Mouse (Mus musculus): ENCODE measurements at regions not wholly inside any gene's neighbourhood (a gene's known extent, or its start where the extent isn't known, plus 50 kb on each side); places are given as distances from the start of the nearest gene placed in this dataset.

DNA sequence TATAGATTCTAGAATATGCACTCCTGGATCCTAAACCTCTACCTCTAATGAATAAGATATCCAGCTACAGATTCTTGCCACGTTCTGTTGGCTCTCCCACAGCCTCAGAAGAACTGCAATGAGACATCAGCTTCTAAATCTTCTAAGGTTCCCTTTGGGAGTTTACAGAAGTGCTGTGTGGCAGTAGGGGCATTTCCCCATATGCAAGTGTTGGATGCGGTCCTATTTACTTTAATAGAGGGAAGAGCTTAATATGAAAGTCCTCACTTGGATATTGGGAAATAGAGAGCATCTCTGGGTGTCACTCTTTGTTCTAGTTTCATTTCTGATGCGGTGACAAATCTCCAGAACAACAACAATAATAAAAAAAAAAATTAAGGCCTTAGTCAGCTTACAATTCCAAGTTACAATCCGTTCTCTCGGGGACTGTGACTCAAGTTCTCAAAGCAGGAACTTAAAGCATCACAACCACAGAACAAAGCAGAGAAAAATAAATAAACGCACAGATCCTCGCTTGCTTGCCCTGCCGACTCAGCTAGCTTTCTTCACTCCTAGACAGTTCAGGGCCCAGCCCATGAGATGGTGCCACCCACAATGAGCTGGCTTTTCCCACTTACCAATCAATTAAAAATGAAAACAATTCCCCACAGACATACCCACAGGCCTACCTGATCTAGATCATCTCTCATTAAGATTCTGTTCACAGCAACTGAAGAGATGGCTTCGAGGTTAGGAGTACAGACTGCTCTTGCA, 204.4 kb upstream of the Cited2 start:
- H3K9ac ChIP-seq: no peak overlapping the region
- ATAC-seq (ENCODE audit: low FRiP score): no peak
- no peak overlapping the region for H3K4me2 ChIP-seq
- H3K36me3 ChIP-seq: no peaks in the 10 kb centered on the region
- H3K27ac ChIP-seq: no peak overlapping the region
- H3K9me3 ChIP-seq: no peaks in the 10 kb centered on the region
- no peaks in the 10 kb centered on the region for H3K27me3 ChIP-seq
- WGBS: 76% methylated on average over 9 of the region's 9 CpGs
- no peak overlapping the region for H3K4me3 ChIP-seq
- peaks cover 5% of the 10 kb centered on the region; the same call in 1 of the 2 replicates for H3K4me1 ChIP-seq (replicated peaks)

GRCm38 (mm10) chr10:17522026-17522541, 200.9 kb upstream of the Cited2 start:
- H3K4me1 ChIP-seq (replicated peaks): peaks cover 5% of the 10 kb centered on the region; the same call in 1 of the 2 replicates
- ATAC-seq (ENCODE audit: low FRiP score): no peak
- H3K4me2 ChIP-seq: no peak overlapping the region
- 51% methylated on average over 5 of the region's 5 CpGs for WGBS
- H3K36me3 ChIP-seq: no peaks in the 10 kb centered on the region
- no peaks in the 10 kb centered on the region for H3K9me3 ChIP-seq
- H3K27me3 ChIP-seq: no peaks in the 10 kb centered on the region
- H3K4me3 ChIP-seq: no peak overlapping the region
- no peak overlapping the region for H3K27ac ChIP-seq
- H3K9ac ChIP-seq: no peak overlapping the region

DNA sequence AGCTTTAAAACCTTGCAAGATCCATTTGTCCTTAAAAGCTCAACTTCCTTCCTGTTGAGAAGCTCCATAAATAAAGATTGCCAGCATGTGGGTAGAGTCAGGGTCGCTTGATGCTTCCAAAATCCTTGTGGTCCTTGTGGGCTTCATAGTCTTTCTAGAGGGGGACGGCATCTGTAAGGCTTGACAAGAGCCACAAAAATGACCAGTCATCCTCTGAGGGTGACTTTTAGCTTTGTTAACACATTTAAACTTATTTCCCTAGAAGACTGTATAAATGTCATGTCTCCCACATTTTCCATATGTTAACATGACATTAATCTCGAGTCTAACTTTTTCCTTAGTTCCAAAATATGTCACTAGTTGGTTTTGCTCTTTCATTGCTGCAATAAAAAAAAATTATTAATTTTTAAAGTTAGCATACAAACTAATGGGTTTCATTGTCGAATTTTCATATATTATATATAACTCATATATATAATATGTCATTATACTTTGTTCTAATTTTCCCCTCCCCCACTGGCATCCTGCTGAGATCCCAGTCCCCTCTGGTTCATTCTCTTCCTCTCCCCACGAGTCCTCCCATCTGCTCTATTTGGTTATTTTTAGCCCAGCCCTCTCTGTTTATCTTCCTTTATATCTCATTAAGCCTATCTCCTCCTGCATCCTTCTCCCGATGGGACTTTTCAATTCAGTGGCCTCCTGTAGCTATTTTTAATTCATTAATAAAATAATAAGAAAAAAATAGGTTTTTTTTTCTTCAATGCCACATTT, 199.3 kb upstream of the Cited2 start:
- WGBS: 68% methylated on average over 6 of the region's 6 CpGs
- no peak overlapping the region for H3K9ac ChIP-seq
- H3K4me2 ChIP-seq: no peak overlapping the region
- no peak for ATAC-seq (ENCODE audit: low FRiP score)
- H3K27me3 ChIP-seq: no peaks in the 10 kb centered on the region
- 0 out of 2 replicates have a peak, but pooled peaks cover 5% of the 10 kb centered on the region for H3K4me1 ChIP-seq (replicated peaks)
- H3K36me3 ChIP-seq: no peaks in the 10 kb centered on the region
- H3K4me3 ChIP-seq: no peak overlapping the region
- no peak overlapping the region for H3K27ac ChIP-seq
- H3K9me3 ChIP-seq: no peaks in the 10 kb centered on the region

- Histone ChIP-seq H3K4me2 (no peak overlapping the region), H3K4me1 (replicated peaks) (no peaks in the 10 kb centered on the region), H3K27me3 (no peaks in the 10 kb centered on the region), H3K4me3 (no peak overlapping the region), H3K9ac (no peak overlapping the region), H3K36me3 (no peaks in the 10 kb centered on the region), H3K27ac (no peak overlapping the region), H3K9me3 (no peaks in the 10 kb centered on the region)
- ATAC-seq (ENCODE audit: low FRiP score): no peak
- 64% methylated on average over 4 of the region's 4 CpGs for WGBS
Measured at GRCm38 (mm10) chr10:17527151-17527737, 195.8 kb upstream of the Cited2 start.

DNA sequence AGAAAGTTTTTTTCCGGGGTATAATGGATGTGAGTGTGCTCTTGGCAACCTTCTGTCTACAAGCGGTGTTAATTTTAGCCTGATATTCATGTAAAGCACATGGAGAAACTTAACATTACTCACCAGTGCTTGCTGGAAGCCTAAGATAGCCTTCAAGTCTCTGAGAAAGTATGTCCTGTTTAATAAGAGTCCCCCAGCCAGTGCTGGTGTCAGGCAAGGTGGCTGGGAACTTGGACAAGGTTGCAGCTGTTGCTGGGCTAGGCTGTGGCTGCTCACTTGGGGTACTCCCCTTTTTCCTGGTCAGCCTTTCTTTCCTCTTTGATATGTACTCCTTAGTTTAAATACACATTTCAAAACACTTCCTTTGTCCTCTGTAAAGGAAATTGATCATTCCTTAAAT, 194.9 kb upstream of the Cited2 start:
- no peaks in the 10 kb centered on the region for H3K9me3 ChIP-seq
- no peak overlapping the region for H3K9ac ChIP-seq
- no peaks in the 10 kb centered on the region for H3K27me3 ChIP-seq
- no peaks in the 10 kb centered on the region for H3K4me1 ChIP-seq (replicated peaks)
- WGBS: 85% methylated on average over 2 of the region's 2 CpGs
- ATAC-seq (ENCODE audit: low FRiP score): no peak
- H3K4me3 ChIP-seq: no peak overlapping the region
- H3K4me2 ChIP-seq: no peak overlapping the region
- H3K36me3 ChIP-seq: no peaks in the 10 kb centered on the region
- H3K27ac ChIP-seq: no peak overlapping the region

GRCm38 (mm10) chr10:17528846-17529245, 194.2 kb upstream of the Cited2 start:
- H3K27me3 ChIP-seq: no peaks in the 10 kb centered on the region
- no peak for ATAC-seq (ENCODE audit: low FRiP score)
- no peak overlapping the region for H3K4me2 ChIP-seq
- no peak overlapping the region for H3K4me3 ChIP-seq
- no peak overlapping the region for H3K27ac ChIP-seq
- H3K36me3 ChIP-seq: no peaks in the 10 kb centered on the region
- H3K9ac ChIP-seq: no peak overlapping the region
- no peaks in the 10 kb centered on the region for H3K4me1 ChIP-seq (replicated peaks)
- 82% methylated on average over 6 of the region's 6 CpGs for WGBS
- no peaks in the 10 kb centered on the region for H3K9me3 ChIP-seq

GRCm38 (mm10) chr10:17529851-17530509, 193.0 kb upstream of the Cited2 start:
- H3K27me3 ChIP-seq: no peaks in the 10 kb centered on the region
- H3K4me3 ChIP-seq: no peak overlapping the region
- no peak for ATAC-seq (ENCODE audit: low FRiP score)
- H3K36me3 ChIP-seq: no peaks in the 10 kb centered on the region
- no peaks in the 10 kb centered on the region for H3K9me3 ChIP-seq
- no peak overlapping the region for H3K27ac ChIP-seq
- H3K9ac ChIP-seq: no peak overlapping the region
- WGBS: 89% methylated on average over 4 of the region's 4 CpGs
- H3K4me1 ChIP-seq (replicated peaks): no peaks in the 10 kb centered on the region
- no peak overlapping the region for H3K4me2 ChIP-seq

DNA sequence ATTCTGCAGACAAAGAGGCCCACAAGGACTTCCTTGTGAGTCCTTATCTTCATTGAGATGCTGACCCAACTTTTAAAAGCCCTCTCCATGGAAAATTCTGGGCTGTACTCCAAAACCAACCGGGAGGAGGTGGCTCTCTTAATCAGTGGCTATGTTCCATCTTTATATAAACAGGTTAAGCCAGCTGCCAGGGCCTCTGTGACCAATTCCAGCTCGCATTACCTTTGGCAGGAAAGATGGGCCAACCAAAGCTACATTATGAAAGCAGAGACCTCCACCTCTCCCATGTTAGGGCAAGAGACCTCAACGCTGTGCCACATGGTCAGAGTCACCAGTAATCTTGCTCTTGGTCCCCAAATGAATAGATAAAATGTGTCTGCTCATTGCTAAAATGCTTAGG, 192.0 kb upstream of the Cited2 start:
- no peaks in the 10 kb centered on the region for H3K4me1 ChIP-seq (replicated peaks)
- H3K36me3 ChIP-seq: no peaks in the 10 kb centered on the region
- no peaks in the 10 kb centered on the region for H3K9me3 ChIP-seq
- no peak for ATAC-seq (ENCODE audit: low FRiP score)
- no peak overlapping the region for H3K9ac ChIP-seq
- no peak overlapping the region for H3K4me3 ChIP-seq
- H3K27ac ChIP-seq: no peak overlapping the region
- 94% methylated on average over 3 of the region's 3 CpGs for WGBS
- no peak overlapping the region for H3K4me2 ChIP-seq
- no peaks in the 10 kb centered on the region for H3K27me3 ChIP-seq

GRCm38 (mm10) chr10:17538944-17539533, 184.0 kb upstream of the Cited2 start:
- no peak overlapping the region for H3K9ac ChIP-seq
- no peaks in the 10 kb centered on the region for H3K27me3 ChIP-seq
- no peak overlapping the region for H3K4me3 ChIP-seq
- H3K36me3 ChIP-seq: no peaks in the 10 kb centered on the region
- no peak overlapping the region for H3K4me2 ChIP-seq
- no peaks in the 10 kb centered on the region for H3K9me3 ChIP-seq
- 94% methylated on average over 6 of the region's 6 CpGs for WGBS
- ATAC-seq (ENCODE audit: low FRiP score): no peak
- H3K27ac ChIP-seq: no peak overlapping the region
- H3K4me1 ChIP-seq (replicated peaks): no peaks in the 10 kb centered on the region

DNA sequence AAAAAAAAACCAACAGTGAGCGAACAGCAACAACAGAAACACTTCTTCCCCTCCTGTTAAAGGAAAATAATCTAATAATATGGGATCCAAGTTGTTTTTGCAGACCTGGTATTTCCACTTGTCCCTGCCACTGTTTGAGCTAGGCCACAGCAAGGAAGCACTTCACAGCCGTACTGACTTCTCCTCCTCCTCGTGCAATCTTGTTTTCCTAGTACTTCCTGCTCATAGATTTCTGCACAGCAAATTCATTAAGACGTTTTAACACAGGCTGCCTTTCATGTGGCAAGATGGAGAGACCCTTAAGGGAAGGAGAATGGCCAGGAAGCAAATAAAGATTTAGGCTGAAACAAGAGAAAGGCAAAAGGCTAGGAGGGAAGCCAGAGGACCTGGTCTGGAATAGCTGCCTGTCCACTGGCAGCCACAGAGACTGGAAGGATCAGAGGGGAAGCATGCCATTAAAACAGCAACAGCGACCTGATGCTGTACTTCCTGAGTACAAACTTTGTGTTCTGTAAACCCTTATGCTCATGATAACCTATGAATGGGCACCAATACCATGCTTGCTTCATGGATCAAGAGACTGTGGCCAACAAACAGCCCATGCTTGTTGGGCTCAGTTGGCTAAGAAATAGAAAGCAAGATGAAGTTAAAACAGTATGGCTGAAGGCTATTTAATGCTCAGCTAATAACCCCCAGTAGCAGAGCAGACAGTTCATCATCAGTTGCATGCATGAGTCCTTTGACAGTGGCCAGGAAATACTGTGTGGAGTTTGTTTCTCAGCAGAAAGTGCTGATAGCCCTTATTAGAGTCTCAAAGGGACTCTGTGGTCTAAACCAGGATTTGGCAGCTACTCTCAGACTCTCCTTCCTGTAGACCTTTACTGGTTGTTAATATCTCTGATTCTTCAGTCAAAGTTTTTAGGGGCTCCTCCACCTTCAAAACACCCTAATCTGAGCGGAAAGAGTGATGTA, 182.3 kb upstream of the Cited2 start:
- no peaks in the 10 kb centered on the region for H3K9me3 ChIP-seq
- H3K9ac ChIP-seq: no peak overlapping the region

More for the DNA sequence above, 182.3 kb upstream of the Cited2 start:
- 84% methylated on average over 6 of the region's 6 CpGs for WGBS
- H3K4me1 ChIP-seq (replicated peaks): no peaks in the 10 kb centered on the region
- no peaks in the 10 kb centered on the region for H3K36me3 ChIP-seq
- no peak overlapping the region for H3K27ac ChIP-seq
- H3K4me3 ChIP-seq: no peak overlapping the region
- H3K27me3 ChIP-seq: no peaks in the 10 kb centered on the region
- no peak for ATAC-seq (ENCODE audit: low FRiP score)
- H3K4me2 ChIP-seq: no peak overlapping the region

All from hindbrain, embryonic 13.5 days (tissue).